Mouse (Mus musculus): Measurements from ENCODE around the gene Psmd3.

- TF ChIP-seq POLR2A (IDR thresholded peaks at IDR 0.05; ENCODE audit: borderline replicate concordance, insufficient read depth, low read length): no peak
- TF ChIP-seq CTCF (IDR thresholded peaks at IDR 0.05; ENCODE audit: borderline replicate concordance, insufficient read depth, low read depth, low read length): no peak
Measured at GRCm38 (mm10) chr11:98715946-98716345, 33.6 kb downstream of the Psmd3 start.
